Mouse (Mus musculus): ENCODE results near the gene Usp19.
A peak's percentile ranks its signal among the peaks of the same experiment; 100 is the strongest.

Gene Usp19

DNA sequence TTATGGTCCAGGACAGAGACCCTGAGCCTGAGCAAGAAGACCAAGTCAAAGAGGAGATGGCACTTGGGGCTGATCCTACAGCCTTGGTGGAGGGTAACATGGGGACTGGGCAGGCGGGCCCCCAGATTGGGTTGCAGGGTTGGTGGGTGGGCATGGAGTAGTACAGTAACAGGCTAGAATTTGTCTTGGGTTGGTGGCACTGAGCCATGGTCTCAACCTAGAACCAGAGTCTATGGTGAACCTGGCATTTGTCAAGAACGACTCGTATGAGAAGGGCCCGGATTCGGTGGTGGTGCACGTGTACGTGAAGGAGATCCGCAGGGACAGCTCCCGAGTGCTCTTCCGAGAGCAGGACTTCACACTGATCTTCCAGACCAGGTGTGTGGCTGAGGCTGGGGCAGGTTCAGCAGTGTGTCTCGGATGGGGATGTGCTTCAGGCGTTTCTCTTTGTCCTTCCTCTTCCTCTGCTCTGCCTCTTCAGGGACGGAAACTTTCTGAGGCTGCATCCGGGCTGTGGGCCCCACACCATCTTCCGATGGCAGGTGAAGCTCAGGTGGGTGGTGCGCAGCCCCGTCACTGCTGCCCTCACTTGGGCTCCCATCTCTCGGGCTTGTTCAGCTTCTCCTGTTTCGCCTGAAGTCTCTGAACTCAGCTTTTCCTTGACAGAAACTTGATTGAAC lies 3.9 kb downstream of the Usp19 start:
- no peak for DNase-seq (ENCODE audit: extremely low spot score, low spot score)

DNA sequence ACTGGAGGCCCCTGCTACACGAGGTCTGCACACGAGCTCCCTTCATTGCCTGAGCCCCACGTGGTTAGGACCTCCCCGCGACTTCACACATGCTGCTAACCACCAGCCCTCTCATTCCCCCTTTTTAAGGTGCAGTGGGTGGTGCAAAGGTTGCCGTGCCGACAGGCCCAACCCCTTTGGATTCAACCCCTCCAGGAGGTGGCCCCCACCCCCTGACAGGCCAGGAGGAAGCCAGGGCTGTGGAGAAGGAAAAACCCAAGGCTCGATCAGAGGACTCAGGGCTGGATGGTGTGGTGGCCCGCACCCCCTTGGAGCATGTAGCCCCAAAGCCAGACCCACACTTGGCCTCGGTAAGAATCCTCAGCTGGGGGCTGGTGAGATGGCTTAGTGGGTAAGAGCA lies 4.5 kb downstream of the Usp19 start:
- DNase-seq (ENCODE audit: extremely low spot score, low spot score), result no peak

DNA sequence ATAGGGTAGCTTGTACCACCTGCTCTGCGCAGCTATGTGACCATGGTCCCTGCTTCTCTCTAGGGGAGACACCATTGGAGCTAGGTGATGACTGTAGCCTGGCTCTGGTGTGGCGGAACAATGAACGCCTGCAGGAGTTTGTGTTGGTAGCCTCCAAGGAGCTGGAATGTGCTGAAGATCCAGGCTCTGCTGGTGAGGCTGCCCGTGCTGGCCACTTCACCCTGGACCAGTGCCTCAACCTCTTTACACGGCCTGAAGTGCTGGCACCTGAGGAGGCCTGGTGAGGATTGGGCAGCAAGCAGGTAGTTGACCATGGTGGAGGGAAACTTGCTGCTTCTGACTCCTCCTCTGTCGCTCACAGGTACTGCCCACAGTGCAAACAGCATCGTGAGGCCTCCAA lies 8.8 kb downstream of the Usp19 start:
- no peak for DNase-seq (ENCODE audit: extremely low spot score, low spot score)

DNA sequence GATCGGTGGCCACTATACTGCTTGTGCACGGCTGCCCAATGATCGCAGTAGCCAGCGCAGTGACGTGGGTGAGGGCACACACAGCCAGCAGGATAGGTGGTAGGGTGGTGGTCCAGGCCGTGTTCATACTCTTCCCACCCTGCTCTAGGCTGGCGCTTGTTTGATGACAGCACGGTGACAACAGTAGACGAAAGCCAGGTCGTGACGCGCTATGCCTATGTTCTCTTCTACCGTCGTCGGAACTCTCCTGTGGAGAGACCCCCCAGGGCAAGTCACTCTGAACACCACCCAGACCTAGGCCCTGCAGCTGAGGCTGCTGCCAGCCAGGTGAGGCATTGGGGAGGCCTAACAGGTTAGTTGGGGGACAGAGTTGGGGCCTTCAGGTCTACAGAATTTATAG lies 9.5 kb downstream of the Usp19 start:
- no peak for DNase-seq (ENCODE audit: extremely low spot score, low spot score)

DNA sequence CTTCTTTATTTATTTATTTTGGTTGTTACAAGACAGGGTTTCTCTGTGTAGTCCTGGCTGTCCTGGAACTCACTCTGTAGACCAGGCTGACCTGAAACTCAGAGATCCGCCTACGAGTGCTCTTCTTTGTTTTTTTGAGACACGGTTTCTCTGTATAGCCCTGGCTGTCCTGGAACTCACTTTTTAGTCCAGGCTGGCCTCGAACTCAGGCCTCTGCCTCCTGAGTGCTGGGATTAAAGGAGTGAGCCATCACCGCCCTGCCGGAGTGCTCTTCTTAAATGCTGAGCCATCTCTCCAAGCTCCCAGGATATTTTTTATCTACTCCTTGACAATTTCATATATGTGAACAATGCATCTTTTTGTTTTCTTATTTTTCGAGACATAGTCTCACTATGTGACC lies 16.5 kb downstream of the Usp19 start:
- DNase-seq (ENCODE audit: extremely low spot score, low spot score), result no peak

DNA sequence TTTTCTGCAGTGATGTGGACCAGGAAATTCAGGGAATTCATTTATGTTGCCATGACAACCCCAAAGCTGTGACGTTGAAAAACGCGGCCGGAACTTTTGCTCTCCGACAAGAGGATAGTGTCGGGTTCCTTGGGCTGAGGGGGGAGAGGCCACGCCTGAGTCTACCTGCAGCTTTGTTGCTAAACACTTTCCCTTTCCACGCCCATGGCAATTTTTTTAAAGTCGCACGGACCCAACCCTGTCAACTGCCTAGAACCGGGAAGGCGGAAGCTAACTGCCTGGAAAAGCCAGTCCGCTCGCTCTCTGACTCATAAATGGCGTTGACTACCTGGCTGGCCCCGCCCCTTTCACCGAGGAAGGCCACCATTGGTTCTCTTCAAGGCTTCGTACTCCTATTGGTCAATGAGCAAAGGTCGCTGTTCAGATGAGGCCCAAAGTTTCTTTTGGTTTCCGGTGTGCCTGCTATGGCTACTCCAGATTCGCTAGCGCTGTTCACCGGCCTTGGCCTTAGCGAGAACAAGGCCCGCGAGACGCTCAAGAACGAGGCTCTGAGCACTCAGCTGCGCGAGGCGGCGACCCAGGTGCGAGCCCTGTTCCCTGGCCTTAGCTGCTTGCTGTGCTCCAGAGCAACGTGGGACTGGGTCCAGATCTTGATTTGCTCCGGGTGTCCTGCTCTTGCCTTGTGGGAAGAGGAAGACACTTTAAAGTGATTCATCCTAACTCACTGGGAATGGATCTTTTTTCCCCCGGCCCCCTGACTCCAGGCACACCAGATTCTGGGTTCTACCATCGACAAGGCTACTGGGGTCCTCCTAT lies 17.4 kb downstream of the Usp19 start, which contains the start of gene Qars:
Gene Qars, plus strand, starts transcription at position 88 of the 816 bp plus-strand sequence.
- peak; percentile 93 for DNase-seq (ENCODE audit: extremely low spot score, low spot score)

DNA sequence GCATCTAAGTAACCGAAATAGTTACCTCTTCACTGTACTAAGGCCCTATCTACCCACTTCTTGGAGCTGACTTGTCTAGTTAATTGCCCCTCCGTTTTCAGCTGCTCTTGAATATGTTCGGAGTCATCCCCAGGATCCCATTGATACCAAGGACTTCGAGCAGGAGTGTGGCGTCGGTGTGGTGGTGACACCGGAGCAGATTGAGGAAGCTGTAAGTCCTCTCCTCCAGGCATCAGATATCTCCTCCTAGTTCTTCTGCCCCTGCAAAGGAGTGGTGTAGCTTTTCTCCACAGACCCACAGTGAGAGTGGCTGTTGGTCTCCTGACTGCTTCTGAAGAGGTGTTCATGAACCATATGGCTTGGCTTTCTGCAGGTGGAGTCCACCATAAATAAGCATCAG lies 18.4 kb downstream of the Usp19 start:
- no peak for DNase-seq (ENCODE audit: extremely low spot score, low spot score)

DNA sequence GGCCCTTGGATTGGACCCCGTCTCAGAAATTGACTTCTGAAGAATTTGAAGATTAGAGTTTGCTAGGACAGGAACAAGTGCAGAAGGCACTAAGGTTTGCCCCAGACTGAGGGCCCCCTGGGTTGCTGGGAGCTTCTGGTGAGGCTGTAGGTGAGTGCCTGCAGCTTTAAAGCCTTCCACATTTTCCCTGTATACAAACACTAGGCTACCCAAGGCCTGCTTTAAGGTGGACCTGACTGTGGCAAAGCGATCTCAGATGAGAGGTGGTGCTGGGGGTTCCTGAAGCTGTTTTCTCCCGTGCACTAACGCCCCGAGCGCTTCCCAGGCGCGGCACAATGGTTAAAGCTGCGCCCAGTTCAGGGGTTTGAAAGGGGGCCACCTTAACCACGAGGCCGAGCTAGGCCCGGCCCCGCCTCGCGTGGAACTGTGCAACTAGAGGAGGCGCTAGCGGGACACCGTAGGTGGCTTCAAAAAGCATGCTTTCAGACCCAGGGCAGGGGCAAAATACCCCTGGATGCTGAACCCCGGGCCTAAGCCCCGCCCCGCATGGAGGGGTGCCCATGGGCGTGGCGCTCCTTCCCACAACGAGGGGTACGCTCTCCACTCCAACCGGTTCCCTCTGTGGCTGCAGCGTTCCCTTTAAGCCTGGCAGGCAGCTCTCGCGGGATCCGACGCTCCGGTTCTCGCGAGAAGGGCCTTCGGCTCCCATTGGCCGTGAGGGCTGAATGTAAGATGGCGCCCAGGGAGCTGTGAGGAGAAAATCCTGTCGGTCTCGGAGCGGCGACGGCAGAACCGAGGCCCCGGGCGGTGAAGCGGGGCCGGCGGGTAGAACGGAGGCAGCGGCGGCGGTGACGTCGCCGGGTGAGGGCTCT lies 26.2 kb downstream of the Usp19 start, which contains the start of gene Qrich1:
Gene Qrich1, plus strand, starts transcription at position 427 of the 872 bp plus-strand sequence.
- peak; percentile 94 for DNase-seq (ENCODE audit: extremely low spot score, low spot score)

DNA sequence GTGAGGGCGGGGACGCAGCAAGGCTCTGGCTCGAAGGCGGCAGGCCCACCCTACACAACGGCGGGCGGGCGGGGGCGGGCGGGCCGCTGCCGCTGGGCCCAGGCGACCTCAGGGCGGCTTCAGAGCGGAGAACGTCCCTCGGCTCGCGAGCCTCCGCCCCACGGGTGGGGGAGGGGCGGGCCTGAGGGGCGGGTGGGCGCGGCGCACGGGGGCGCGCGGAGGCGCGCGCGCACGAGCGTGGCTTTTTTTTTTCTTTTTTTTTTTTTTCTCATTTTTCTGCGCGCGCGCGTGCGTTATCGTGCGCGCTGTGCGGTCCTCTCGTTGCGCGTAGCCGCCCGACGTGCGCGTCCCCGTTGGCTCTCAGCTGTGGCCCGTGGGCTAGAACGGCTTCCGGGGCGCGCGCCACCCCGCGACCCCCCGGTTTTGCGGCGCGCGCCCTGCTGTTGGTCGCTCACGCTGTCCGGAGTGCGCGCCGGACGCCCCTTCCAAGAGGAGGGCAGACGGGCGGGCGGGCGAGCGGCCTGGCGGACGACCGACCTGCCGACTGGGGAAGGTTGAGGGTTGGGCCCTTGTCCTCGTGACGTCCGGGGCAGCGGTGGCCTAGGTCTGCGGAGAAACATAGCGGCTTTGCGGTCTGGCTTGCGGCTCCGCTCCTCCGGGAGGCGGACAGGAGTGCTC lies 27.0 kb downstream of the Usp19 start:
- peak; percentile 87 for DNase-seq (ENCODE audit: extremely low spot score, low spot score)

DNA sequence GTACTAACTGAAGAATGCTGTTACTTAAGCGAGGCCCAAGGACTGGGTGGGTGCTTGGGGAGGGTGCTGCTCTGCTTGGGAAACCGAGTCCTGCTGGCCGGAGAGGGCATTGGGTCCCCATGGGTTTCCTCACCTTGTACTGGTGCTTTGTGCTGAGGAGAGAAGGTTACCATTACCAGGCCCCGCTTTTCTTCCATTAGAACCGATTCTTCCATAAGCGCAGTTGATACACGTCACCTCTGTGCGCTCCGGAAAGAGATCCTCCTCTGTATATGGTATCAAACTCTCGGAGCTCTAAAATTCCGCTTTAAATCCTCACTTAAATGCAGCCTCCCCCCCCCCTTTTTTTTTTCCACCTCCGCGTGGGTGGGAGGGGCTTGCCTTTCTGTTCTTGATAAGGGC lies 27.5 kb downstream of the Usp19 start:
- no peak for DNase-seq (ENCODE audit: extremely low spot score, low spot score)

DNA sequence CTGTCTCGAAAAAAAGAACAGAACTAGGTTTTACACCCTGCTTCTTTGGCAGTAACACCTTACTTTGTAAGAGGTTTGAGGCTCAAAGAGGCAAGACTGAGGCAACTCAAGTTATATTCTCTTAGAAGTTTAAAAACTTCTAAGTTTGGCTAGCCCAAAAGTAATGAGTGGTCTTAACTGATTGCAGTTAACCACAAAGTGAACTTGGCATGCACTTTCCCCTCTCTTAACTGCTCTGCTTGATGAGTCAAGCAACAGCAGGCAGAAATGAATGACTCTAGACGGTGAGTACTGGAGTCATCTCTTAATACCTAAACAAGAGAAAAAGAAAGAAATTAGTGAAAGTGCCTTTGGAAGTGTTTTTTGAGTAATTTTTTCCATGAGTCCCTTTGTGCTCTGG lies 31.2 kb downstream of the Usp19 start:
- DNase-seq (ENCODE audit: extremely low spot score, low spot score), result no peak

DNA sequence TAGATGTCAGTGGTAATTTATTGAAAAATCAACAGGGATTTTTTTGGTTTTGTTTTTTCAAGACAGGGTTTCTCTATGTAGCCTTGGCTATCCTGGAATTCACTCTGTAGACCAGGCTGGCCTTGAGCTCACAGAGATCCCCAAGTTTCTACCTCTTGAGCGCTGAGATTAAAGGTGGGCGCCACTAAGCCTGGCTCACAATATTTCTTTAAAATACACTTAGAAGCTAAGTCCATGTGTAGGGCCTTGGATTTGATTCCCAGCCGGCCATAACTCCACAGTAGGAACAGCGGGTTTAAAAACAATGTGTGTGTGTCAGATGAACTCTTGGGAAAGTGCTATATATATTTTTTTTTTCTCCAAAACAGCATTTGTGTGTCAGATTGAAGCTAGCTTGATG lies 32.9 kb downstream of the Usp19 start:
- no peak for DNase-seq (ENCODE audit: extremely low spot score, low spot score)

DNA sequence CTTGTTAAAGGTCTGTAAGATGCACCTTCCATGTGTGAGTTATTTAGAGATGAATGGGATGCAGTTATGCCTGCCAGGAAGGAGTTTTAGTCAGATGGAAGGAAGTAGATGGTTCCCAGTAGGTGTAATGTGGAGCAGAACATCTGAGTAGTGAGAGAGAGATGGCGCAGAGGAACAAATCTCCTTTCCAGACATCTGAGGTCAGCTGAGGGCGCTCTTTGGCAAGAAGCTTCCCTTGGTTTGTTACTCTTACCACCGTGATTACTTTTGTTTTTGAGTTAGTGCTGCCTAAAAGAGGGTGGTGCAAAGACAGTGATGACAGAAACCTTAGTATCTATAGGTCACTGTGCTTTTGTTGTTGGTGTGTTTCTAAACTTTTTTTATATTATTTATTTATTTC lies 35.0 kb downstream of the Usp19 start:
- no peak for DNase-seq (ENCODE audit: extremely low spot score, low spot score)

DNA sequence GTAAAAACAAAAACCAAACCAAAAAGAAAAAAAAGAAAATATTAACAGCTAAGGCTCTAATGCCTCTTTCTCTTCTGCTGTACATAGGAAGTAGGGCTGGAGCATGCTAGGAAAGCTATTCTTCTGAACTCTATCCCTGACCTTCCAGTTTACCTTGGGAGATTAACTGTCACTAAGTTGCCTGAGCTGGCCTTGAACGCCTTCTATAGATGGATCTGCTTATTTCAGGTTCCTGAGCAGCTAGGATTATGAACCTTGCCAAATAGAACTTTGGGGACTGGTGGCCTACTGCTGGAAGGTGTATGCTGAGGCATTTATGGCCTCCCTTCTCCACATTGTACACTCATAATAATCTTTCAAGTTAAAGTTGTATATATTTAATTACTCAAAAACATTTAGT lies 40.6 kb downstream of the Usp19 start:
- no peak for DNase-seq (ENCODE audit: extremely low spot score, low spot score)

DNA sequence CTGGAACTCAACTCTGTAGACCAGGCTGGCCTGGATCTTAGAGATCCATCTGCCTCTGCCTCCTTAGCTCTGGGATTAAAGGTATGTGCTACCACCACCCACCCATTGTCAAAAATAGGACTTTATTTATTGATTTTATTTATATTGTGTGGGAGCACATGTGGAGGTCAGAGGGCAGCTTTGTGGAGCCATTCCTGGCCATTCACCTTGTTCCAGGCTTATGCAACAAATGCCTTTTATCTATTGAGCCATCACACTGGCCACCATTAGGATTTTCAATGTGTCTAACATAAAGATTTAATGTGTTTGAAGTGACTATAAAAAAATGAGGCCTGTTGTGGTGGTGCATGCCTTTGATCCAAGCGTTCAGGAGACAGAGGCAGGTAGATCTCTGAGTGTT lies 41.1 kb downstream of the Usp19 start:
- DNase-seq (ENCODE audit: extremely low spot score, low spot score), result no peak

DNA sequence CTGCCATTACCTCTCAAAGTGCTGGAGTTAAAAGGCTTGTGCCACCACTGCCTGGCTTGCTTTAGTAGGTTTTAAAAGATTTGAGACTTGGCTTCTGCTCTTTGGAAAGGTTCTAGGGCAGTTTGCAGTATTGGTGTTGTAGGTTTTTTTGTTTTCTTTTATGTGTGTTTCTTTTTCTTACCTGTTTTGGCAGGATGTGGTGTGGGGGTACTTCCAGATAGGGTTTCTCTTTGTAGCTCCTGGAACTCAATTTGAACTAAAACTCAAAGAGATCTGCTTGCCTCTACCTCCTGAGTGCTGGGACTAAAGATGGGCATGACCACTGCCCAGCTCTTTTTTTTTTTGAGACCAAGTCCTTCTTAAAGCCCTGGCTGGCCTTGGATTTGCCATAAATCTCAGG lies 50.4 kb downstream of the Usp19 start:
- no peak for DNase-seq (ENCODE audit: extremely low spot score, low spot score)

DNA sequence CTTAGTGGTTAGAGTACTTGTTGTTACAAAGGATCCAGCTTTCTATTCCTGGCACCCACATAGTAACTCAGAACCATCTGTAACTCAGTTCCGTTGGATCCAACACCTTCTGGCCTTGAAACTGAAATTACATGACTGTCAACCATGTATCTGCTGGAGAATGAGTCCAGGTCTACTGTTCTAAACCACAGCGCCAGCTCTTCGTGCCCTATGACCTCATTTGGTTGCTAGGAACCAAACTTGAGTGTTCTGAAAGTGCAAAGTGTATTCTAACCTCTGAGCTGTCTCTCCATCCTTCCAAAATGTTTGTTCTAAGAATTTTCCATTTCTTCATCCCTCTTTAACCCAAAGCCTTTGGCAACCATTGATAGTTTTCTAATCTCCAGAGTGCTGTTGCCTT lies 55.6 kb downstream of the Usp19 start:
- no peak for DNase-seq (ENCODE audit: extremely low spot score, low spot score)

DNA sequence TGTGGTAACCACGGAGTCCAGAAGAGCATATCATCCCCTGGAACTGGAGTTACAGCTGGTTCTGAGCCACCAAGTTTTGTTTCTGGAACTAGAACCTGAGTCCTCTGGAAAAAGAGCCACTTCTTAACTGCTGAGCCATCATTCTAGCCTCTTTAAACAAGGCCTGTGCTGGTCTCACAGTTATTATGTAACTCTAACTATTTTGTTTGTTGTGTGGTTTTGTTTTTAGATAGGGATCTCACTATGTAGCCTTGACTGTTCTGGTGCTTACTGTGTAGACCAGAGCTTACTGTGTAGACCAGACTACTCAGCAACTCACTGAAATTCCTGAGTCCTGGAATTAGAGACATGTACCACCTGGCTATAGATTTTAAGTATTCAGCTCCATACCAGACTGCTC lies 56.5 kb downstream of the Usp19 start:
- no peak for DNase-seq (ENCODE audit: extremely low spot score, low spot score)

All from neural tube, embryonic 10.5 days (tissue).